Mouse (Mus musculus) CH12.LX (cell line): ENCODE results near the gene Stk19.
"Not testable (repeated sequence)": the region's sequence is repeated elsewhere in the genome, so short reads cannot be mapped to it uniquely, and the experiment has no call there.

Experiments used
- CTCF ChIP-seq, 2 experiments: IDR thresholded peaks in 1 of 2; conservative IDR thresholded peaks in 1 of 2; 2 replicates each; pipeline ENCODE4 v1.5.1; 2011 to 2012; ENCODE audit warnings: low read depth in 2 of 2, low read length in 2 of 2, improper control_type of control experiment in 1 of 2, inconsistent platforms in 1 of 2, mild to moderate bottlenecking in 1 of 2, moderate library complexity in 1 of 2
- E2F4 ChIP-seq: IDR thresholded peaks from 2 replicates; pipeline ENCODE4 v1.6.1; 2011; ENCODE audit warnings: low read depth, low read length, improper control_type of control experiment; ENCODE audit not compliant: insufficient replicate concordance
- ELF1 ChIP-seq: IDR thresholded peaks from 2 replicates; pipeline ENCODE4 v1.6.1; 2014; ENCODE audit warnings: low read depth, mild to moderate bottlenecking, inconsistent platforms, low read length, improper control_type of control experiment
- EP300 ChIP-seq: IDR thresholded peaks from 2 replicates; pipeline ENCODE4 v1.6.1; 2011; ENCODE audit warnings: low read length, improper control_type of control experiment
- JUND ChIP-seq: conservative IDR thresholded peaks from 2 replicates; pipeline ENCODE4 v1.6.1; 2011; ENCODE audit warnings: low read depth, low read length, improper control_type of control experiment
- KAT2A ChIP-seq: IDR thresholded peaks from 2 replicates; pipeline ENCODE4 v1.6.1; 2012; ENCODE audit warnings: low read length, improper control_type of control experiment, inconsistent platforms; ENCODE audit not compliant: insufficient replicate concordance
- MAFK ChIP-seq: IDR thresholded peaks from 2 replicates; pipeline ENCODE4 v1.6.1; 2011; ENCODE audit warnings: low read length, improper control_type of control experiment; ENCODE audit not compliant: insufficient replicate concordance
- POLR2A ChIP-seq: IDR thresholded peaks from 2 replicates; pipeline ENCODE4 v1.6.1; 2011; ENCODE audit warnings: low read depth, mild to moderate bottlenecking, improper control_type of control experiment, low read length
- UBTF ChIP-seq: IDR thresholded peaks from 2 replicates; pipeline ENCODE4 v1.6.1; 2012; ENCODE audit warnings: low read depth, mild to moderate bottlenecking, inconsistent platforms, low read length, improper control_type of control experiment, moderate library complexity
- USF1 ChIP-seq: IDR thresholded peaks from 2 replicates; pipeline ENCODE4 v1.6.1; 2014; ENCODE audit warnings: low read depth, mild to moderate bottlenecking, inconsistent platforms, low read length, improper control_type of control experiment
- ZC3H11A ChIP-seq: IDR thresholded peaks from 2 replicates; pipeline ENCODE4 v1.6.1; 2012; ENCODE audit warnings: low read depth, mild to moderate bottlenecking, inconsistent platforms, low read length, improper control_type of control experiment
- ZMIZ1 ChIP-seq: IDR thresholded peaks from 2 replicates; pipeline ENCODE4 v1.6.1; 2012; ENCODE audit warnings: low read depth, mild to moderate bottlenecking, inconsistent platforms, low read length, improper control_type of control experiment

DNA sequence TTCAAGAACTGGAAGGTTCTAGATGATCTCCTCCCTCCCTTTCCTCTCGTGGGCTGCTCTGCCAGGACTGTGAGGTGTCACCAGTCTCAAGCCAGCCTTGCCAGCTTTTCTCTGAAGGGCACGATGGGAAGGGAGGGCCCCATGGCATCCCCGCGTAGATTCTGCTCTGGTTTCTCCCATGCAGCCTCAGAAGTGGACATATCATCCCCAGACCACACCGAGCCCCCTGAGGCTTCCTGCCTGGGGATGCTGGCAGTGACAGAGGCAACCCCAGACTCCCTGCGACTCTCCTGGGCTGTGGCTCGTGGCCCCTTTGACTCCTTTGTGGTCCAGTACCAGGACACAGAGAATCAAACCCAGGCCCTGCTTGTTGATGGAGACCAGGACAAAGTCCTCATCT lies 38.7 kb downstream of the Stk19 start:
- not testable (repeated sequence) for TF ChIP-seq CTCF (conservative IDR thresholded peaks at IDR 0.05 in 1 of 2, IDR thresholded peaks at IDR 0.05 in 1 of 2; ENCODE audit: low read depth in 2 of 2, low read length in 2 of 2); ELF1; UBTF; POLR2A; JUND; ZMIZ1; EP300; ZC3H11A; USF1; KAT2A; E2F4; MAFK
